Mouse (Mus musculus): ENCODE results near the gene Cald1. TPM values are rescaled to one million over a fixed set of nuclear protein-coding genes. Genes with fewer than 3 reads are reported as not detected.

Gene Cald1
- polyA plus RNA-seq, 1 experiment: 895 TPM

- no peak for DNase-seq (ENCODE audit: low spot score)
Observed at GRCm38 (mm10) chr6:34765721-34766120, 167.4 kb downstream of the Cald1 start.

GRCm38 (mm10) chr6:34769984-34770383 lies 171.7 kb downstream of the Cald1 start:
- no peak for DNase-seq (ENCODE audit: low spot score)

DNA sequence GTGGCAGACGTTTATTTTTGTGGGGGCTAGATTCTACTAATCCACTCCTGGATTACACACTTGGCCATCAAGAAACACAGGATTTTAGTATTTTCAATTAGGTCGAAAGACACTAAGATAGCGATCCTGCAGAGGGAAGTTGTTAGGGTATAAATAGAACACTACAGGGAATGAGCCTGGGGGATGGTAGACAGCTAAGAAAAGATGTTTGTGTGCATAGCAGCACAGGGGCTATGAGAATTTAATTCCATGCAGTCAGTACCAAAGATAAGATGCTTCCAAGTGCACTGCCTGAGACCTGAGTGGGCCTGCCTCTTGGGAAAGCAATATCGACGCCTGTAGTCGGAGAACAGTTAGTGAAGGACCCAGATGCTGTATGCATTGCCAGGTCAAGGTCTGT lies 172.2 kb downstream of the Cald1 start:
- DNase-seq (ENCODE audit: low spot score): no peak

GRCm38 (mm10) chr6:34776396-34776795 lies 178.1 kb downstream of the Cald1 start:
- DNase-seq (ENCODE audit: low spot score): no peak

DNA sequence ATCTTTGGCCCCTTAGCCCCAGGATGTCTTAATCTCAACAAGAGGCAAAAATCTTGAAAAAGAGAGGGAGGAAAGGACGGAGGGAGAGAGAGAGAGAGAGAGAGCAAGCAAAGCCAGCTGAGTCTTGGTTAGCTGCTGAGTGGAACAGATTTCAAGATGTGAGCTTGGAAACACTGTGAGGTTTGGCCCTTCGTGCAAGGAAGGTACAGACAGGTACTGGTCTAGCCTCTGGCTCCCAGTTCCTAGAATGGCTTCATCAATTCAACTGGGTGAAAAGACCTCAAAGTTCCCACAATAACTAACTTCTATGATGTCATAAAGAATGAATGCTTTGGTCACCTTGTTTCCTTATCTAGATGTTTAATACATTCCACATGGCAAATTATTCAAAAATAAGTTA lies 178.8 kb downstream of the Cald1 start:
- DNase-seq (ENCODE audit: low spot score): no peak

GRCm38 (mm10) chr6:34777981-34778668 lies 179.8 kb downstream of the Cald1 start:
- DNase-seq (ENCODE audit: low spot score): no peak

GRCm38 (mm10) chr6:34780231-34780942 lies 182.1 kb downstream of the Cald1 start, which contains the start of gene Agbl3:
Gene Agbl3, plus strand, starts transcription at chr6:34780432.
- peak; percentile 94 for DNase-seq (ENCODE audit: low spot score)

DNA sequence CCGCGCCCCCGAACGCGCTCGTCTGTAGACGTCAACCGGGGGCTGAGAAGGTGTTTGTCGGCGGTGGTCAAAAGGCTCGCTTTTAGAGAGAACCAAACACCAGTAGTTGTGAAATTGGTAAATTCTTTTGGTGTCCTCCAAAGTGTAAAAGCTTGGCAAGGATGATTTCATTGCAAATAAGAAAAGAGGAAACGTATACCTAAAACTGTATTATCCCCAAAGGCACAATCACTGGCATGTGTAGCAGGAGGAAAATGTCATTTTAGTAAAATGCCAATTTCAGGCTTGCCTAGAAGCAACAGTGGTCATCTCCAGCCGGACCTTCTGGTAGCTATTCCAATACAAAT lies 182.6 kb downstream of the Cald1 start:
- DNase-seq (ENCODE audit: low spot score): no peak

GRCm38 (mm10) chr6:34782493-34782892 lies 184.2 kb downstream of the Cald1 start:
- no peak for DNase-seq (ENCODE audit: low spot score)

DNA sequence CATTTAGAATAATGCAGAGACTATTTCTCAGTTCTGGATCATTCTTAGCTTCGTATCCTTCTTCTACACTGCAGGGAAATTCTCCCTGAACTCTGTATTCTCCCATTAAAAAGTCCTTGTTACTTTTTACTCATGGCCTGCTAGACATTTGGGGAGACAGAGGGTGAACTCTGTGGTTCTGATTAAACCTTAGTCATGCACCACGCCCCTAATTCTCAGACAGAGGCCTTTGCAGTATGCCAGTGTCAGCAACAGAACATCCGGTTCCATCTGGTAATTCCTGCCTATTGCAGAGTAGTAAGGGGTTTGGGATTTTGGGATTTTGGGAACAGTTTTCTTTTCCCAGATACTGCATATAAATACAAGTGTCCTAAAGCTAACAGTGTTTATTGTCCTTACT lies 198.6 kb downstream of the Cald1 start:
- DNase-seq (ENCODE audit: low spot score): no peak

DNA sequence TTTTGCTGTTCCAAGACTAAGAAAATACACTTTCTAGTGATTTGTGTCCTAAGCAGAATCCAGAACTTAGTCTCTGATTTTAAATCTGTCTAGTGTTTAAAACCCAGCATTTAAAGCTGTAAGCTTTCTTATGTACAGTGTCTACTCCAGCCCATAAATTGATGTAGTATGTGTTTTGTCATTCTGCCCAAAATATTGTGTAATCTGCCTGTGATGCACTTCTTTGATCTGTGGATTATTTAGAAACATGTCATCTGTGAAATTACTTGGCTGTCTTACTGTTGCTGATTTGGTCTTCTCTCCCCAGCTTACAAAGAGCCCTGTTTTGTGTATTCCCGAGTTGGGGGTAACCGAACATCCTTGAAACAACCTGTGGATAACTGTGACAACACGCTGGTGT lies 199.6 kb downstream of the Cald1 start:
- DNase-seq (ENCODE audit: low spot score): no peak

DNA sequence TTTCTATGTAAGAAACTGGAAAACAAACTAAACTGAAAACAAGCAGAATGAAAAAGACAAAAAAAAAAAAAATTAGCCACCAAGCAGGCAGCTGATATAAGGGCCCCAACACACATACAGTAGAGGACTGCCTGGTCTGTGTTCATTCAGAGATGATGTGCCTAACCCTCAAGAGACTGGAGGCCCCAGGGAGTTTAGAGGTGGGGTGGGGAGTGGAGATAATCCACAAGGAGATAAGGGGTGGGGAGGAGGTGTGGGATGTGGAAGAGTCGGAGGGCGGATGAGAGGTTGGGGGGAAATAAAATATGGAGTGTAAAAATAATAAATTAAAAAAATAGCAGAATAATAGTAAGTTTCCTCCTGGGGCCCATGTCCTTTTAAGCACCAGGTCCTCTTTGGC lies 207.3 kb downstream of the Cald1 start:
- no peak for DNase-seq (ENCODE audit: low spot score)

DNA sequence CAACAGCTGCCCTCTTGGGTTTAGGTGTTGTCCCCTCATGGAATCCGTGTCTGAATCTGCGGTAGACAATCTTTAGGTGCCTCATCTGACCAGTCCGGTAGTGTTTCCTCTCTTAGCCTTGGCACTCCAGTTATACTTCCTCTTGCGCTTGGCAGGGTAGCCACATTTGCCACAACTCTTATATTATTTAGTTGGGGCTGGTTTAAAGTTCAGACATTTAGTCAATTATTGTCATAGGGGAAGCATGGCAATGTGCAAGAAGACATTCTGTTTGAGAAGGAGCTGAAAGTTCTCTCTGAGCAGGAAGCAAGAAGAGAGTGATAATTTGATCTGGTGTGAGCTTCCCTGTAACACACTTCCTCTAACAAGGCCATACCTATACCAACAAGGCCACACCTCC lies 212.4 kb downstream of the Cald1 start:
- no peak for DNase-seq (ENCODE audit: low spot score)

- no peak for DNase-seq (ENCODE audit: low spot score)
Observed at GRCm38 (mm10) chr6:34824406-34824805, 226.1 kb downstream of the Cald1 start.

Other genes starting within 250 kb of the Cald1 start
- gene Akr1b8, start 244.4 kb upstream of the Cald1 start, polyA plus RNA-seq (2012; rRNA removed): 90.3 and 103 TPM in 2 replicates
- 82.4 and 86.2 TPM in 2 replicates for gene Akr1b10, start 214.3 kb upstream of the Cald1 start, polyA plus RNA-seq (2012; rRNA removed)
- gene Akr1b7, start 186.2 kb upstream of the Cald1 start, polyA plus RNA-seq (2012; rRNA removed): 2.7 and 3.6 TPM in 2 replicates
- 40.9 and 45.8 TPM in 2 replicates for gene Bpgm, start 122.3 kb upstream of the Cald1 start, polyA plus RNA-seq (2012; rRNA removed)
- 11.2 and 13.2 TPM in 2 replicates for gene Agbl3, start 181.9 kb downstream of the Cald1 start, polyA plus RNA-seq (2012; rRNA removed)

All from urinary bladder, adult 2 months (tissue).